24 mouse cellular contexts compared by ENCODE assay signal in genomic region chr16:91161616-91162015, GRCm38 (mm10).
DNase-seq lines count a peak whose midpoint lies in the region; ATAC-seq and TF ChIP-seq lines count a peak whose summit lies in the region.
"Had no signal": no experiment of that assay in that cellular context is flagged by ENCODE, and none has a peak within 500 bp of the region (broad histone marks: within the 10 kb centered on the region; RNA-seq: fewer than 3 reads in every experiment).

No protein-coding gene starts in this region.

- no peaks in the 10 kb centered on the region for H3K36me3 ChIP-seq in midbrain, embryonic 11.5 days (ENCODE audit: control insufficient read depth, insufficient read depth, low read length)
- no peaks in the 10 kb centered on the region for H3K36me3 ChIP-seq in midbrain, postnatal 0 days (ENCODE audit: insufficient read depth, low read length)
- no peaks in the 10 kb centered on the region for H3K36me3 ChIP-seq in ES-E14 (ENCODE audit: control insufficient read depth, insufficient read depth, low read length, poor library complexity, severe bottlenecking)
- H3K36me3 ChIP-seq: embryonic facial prominence, embryonic 15.5 days; forebrain, embryonic 12.5 days; hindbrain, embryonic 12.5 days; hindbrain, embryonic 15.5 days had no signal

- no peak overlapping the region for H3K4me3 ChIP-seq in midbrain, embryonic 11.5 days (ENCODE audit: low read depth, low read length)
- H3K4me3 ChIP-seq in midbrain, postnatal 0 days (ENCODE audit: low read depth, low read length): no peak overlapping the region
- H3K4me3 ChIP-seq in ES-E14 (ENCODE audit: insufficient read depth in 1 of 2, low read depth in 1 of 2, low read length in 2 of 2, poor library complexity in 1 of 2, severe bottlenecking in 1 of 2): no peak overlapping the region
- H3K4me3 ChIP-seq: embryonic facial prominence, embryonic 15.5 days; forebrain, embryonic 12.5 days; hindbrain, embryonic 12.5 days; hindbrain, embryonic 15.5 days had no signal

- no peak for ATAC-seq in midbrain, embryonic 11.5 days (ENCODE audit: low FRiP score)
- ATAC-seq in midbrain, postnatal 0 days (ENCODE audit: low FRiP score): no peak
- ATAC-seq in megakaryocyte progenitor cell, adult 5-6 weeks (replicated peaks; ENCODE audit: poor library complexity): peak; percentile 58; the same call in 1 of the 2 replicates
- ATAC-seq: activated CD4-positive, CD25-positive, alpha-beta regulatory T cell, adult 4 months; forebrain, embryonic 16.5 days; intestine, postnatal 0 days had no signal

- no peaks in the 10 kb centered on the region; the same call in 1 of the 2 replicates for H3K9me3 ChIP-seq in midbrain, embryonic 11.5 days (ENCODE audit: control insufficient read depth, low read length)
- no peaks in the 10 kb centered on the region for H3K9me3 ChIP-seq in midbrain, postnatal 0 days (ENCODE audit: low read length)
- no peaks in the 10 kb centered on the region for H3K9me3 ChIP-seq in ES-E14 (ENCODE audit: control insufficient read depth, insufficient read depth, low read depth, low read length)
- H3K9me3 ChIP-seq: embryonic facial prominence, embryonic 15.5 days; hindbrain, embryonic 12.5 days; hindbrain, embryonic 15.5 days had no signal

- no peak for TF ChIP-seq CTCF in midbrain, postnatal 0 days (IDR thresholded peaks at IDR 0.05)

- in situ Hi-C loops in ES-E14 (cut with MboI; ENCODE audit: low sequenced_read_pairs in 2 of 2, unreplicated experiment in 2 of 2): no loop called here

- DNase-seq in adrenal gland, postnatal 25 days: peak; percentile 12
- DNase-seq in adrenal gland, adult 18-20 months (ENCODE audit: low spot score in 2 of 2): no peak
- DNase-seq in midbrain, embryonic 11.5 days (ENCODE audit: low spot score, missing footprints): peak; percentile 73
- DNase-seq in midbrain, postnatal 0 days (ENCODE audit: low spot score): no peak
- no peak for DNase-seq in ES-E14 (ENCODE audit: low read depth, low spot score)
- DNase-seq in kidney, postnatal 25 days: no peak
- DNase-seq in kidney, postnatal 4 days: no peak
- DNase-seq: adrenal gland, postnatal 14 days; B cell, adult 2 months; cerebellum, adult 2 months; cerebellum, adult 9-11 months; cerebellum, postnatal 36 days; embryo, embryonic 11 days; gastrocnemius, postnatal 14 days; heart, adult 18-20 months; kidney, adult 2 months had no signal

- no peak overlapping the region for H3K9ac ChIP-seq in midbrain, embryonic 11.5 days (ENCODE audit: low read length)
- no peak overlapping the region for H3K9ac ChIP-seq in midbrain, postnatal 0 days (replicated peaks; ENCODE audit: low read length, poor library complexity, severe bottlenecking)
- no peak overlapping the region for H3K9ac ChIP-seq in ES-E14 (ENCODE audit: insufficient read depth, low read depth, low read length, poor library complexity, severe bottlenecking)
- H3K9ac ChIP-seq: embryonic facial prominence, embryonic 15.5 days; forebrain, embryonic 12.5 days; hindbrain, embryonic 12.5 days; hindbrain, embryonic 15.5 days had no signal

- WGBS in midbrain, embryonic 11.5 days: 79% methylated on average over 6 of the region's 6 CpGs
- 92% methylated on average over 6 of the region's 6 CpGs for WGBS in midbrain, postnatal 0 days

- H3K4me2 ChIP-seq in midbrain, embryonic 11.5 days: no peak overlapping the region
- H3K4me2 ChIP-seq in midbrain, postnatal 0 days (ENCODE audit: low read depth, low read length, poor library complexity, severe bottlenecking): no peak overlapping the region
- H3K4me2 ChIP-seq: embryonic facial prominence, embryonic 15.5 days; forebrain, embryonic 12.5 days; hindbrain, embryonic 12.5 days; hindbrain, embryonic 15.5 days had no signal

- peaks cover 41% of the 10 kb centered on the region for H3K27me3 ChIP-seq in midbrain, embryonic 11.5 days (ENCODE audit: control insufficient read depth, insufficient read depth, low read length)
- H3K27me3 ChIP-seq in midbrain, postnatal 0 days (ENCODE audit: insufficient read depth, low read length): peaks cover 25% of the 10 kb centered on the region; the same call in 1 of the 2 replicates

- peaks cover 5% of the 10 kb centered on the region; the same call in 1 of the 2 replicates for H3K4me1 ChIP-seq in midbrain, embryonic 11.5 days (ENCODE audit: control insufficient read depth, insufficient read depth, low read length)
- no peaks in the 10 kb centered on the region for H3K4me1 ChIP-seq in midbrain, postnatal 0 days (ENCODE audit: insufficient read depth, low read length)
- H3K4me1 ChIP-seq in ES-E14 (ENCODE audit: control insufficient read depth in 2 of 2, insufficient read depth in 2 of 2, low read length in 2 of 2, poor library complexity in 1 of 2): no peaks in the 10 kb centered on the region
- H3K4me1 ChIP-seq: hindbrain, embryonic 12.5 days; hindbrain, embryonic 15.5 days had no signal

- H3K27ac ChIP-seq in midbrain, embryonic 11.5 days (ENCODE audit: low read depth, low read length): no peak overlapping the region
- no peak overlapping the region for H3K27ac ChIP-seq in midbrain, postnatal 0 days (ENCODE audit: low read depth, low read length)
- no peak overlapping the region for H3K27ac ChIP-seq in ES-E14 (ENCODE audit: insufficient read depth, low read depth, low read length, poor library complexity, severe bottlenecking)
- H3K27ac ChIP-seq: embryonic facial prominence, embryonic 15.5 days; forebrain, embryonic 12.5 days; hindbrain, embryonic 12.5 days; hindbrain, embryonic 15.5 days had no signal

TF ChIP-seq in ES-E14, 5 proteins besides CTCF, POLR2A, EP300 and RAD21:
- 0 out of 2 replicates have a peak, but pooled peaks have one; percentile 16 for TF ChIP-seq MAFK (IDR thresholded peaks at IDR 0.05; ENCODE audit: insufficient read depth, low read depth, low read length)
- no peak for TF ChIP-seq HCFC1 (IDR thresholded peaks at IDR 0.05; ENCODE audit: borderline replicate concordance, insufficient read depth, low read length)

Comparison
In these comparisons a context has a peak if more than half of its experiments do, and no peak if none do; other contexts are left out.
1. DNase-seq: peak in adrenal gland, postnatal 25 days (single experiment) and midbrain, embryonic 11.5 days (single experiment); none in adrenal gland, adult 18-20 months (0 of 2), midbrain, postnatal 0 days (single experiment), ES-E14 (single experiment), kidney, postnatal 25 days (0 of 2) and kidney, postnatal 4 days (0 of 2).